Comparison of ENCODE assay signal across 9 mouse cellular contexts in the genomic region with DNA sequence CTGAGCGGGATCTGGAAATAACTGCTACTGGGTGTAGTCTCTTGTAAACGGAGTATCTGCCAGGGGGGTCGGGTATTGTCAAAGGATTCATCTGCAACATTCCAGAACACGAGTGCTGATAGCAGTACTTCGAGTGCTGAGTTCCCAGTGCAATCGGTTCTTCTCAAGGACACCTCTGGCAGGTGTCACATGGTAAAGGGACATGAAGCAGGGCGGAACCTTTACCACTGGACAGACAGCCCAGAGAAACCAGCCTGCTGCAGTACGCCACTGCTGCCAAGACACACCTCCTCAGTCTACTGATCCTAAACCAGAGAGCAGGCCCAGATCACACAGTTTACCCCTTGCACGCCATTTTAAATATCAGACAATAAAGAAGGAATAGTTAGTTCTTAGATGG. TPM values are rescaled to one million over a fixed set of nuclear protein-coding genes. Genes with fewer than 3 reads are reported as not detected.
DNase-seq lines count a peak whose midpoint lies in the region; ATAC-seq and TF ChIP-seq lines count a peak whose summit lies in the region.
"Had no signal": no experiment of that assay in that cellular context is flagged by ENCODE, and none has a peak within 500 bp of the region (broad histone marks: within the 10 kb centered on the region; RNA-seq: fewer than 3 reads in every experiment).

No protein-coding gene starts in this region.

- TF ChIP-seq CTCF in layer of hippocampus, adult 2 months (conservative IDR thresholded peaks at IDR 0.05): no peak

- H3K4me2 ChIP-seq in forebrain, embryonic 13.5 days: peak overlapping the region; percentile 65
- peak overlapping the region; percentile 65 for H3K4me2 ChIP-seq in hindbrain, embryonic 16.5 days (ENCODE audit: low read length)

- ATAC-seq in forebrain, embryonic 13.5 days: peak; percentile 44
- ATAC-seq in hindbrain, embryonic 16.5 days: peak; percentile 51
- ATAC-seq in inflammation-experienced regulatory T-cells, adult 6 months: no peak

- H3K9me3 ChIP-seq in forebrain, embryonic 13.5 days (replicated peaks): no peaks in the 10 kb centered on the region
- no peaks in the 10 kb centered on the region for H3K9me3 ChIP-seq in hindbrain, embryonic 16.5 days (ENCODE audit: control insufficient read depth, low read length)

- WGBS in forebrain, embryonic 13.5 days: 58% methylated on average over 9 of the region's 9 CpGs
- 70% methylated on average over 9 of the region's 9 CpGs for WGBS in hindbrain, embryonic 16.5 days

- DNase-seq in layer of hippocampus, adult 2 months (ENCODE audit: low spot score in 2 of 2): peak in 1 of 2 experiments; percentile 5
- no peak for DNase-seq in layer of hippocampus, postnatal 14 days (ENCODE audit: low spot score in 2 of 2)
- DNase-seq in lung, postnatal 36 days: peak; percentile 59
- DNase-seq in urinary bladder, postnatal 25 days (ENCODE audit: low spot score): no peak
- no peak for DNase-seq in thymus, postnatal 0 days (ENCODE audit: low spot score)

- peak overlapping the region; percentile 46 for H3K4me3 ChIP-seq in layer of hippocampus, adult 2 months
- peak overlapping the region; percentile 39 for H3K4me3 ChIP-seq in forebrain, embryonic 13.5 days
- H3K4me3 ChIP-seq in hindbrain, embryonic 16.5 days (ENCODE audit: low read length): peak overlapping the region; percentile 42

- H3K4me1 ChIP-seq in forebrain, embryonic 13.5 days: peaks cover 23% of the 10 kb centered on the region; the same call in 1 of the 2 replicates
- H3K4me1 ChIP-seq in hindbrain, embryonic 16.5 days (ENCODE audit: control insufficient read depth, insufficient read depth, low read depth, low read length): peaks cover 9% of the 10 kb centered on the region; the same call in 1 of the 2 replicates

- H3K9ac ChIP-seq in forebrain, embryonic 13.5 days: peak overlapping the region; percentile 37
- no peak overlapping the region for H3K9ac ChIP-seq in hindbrain, embryonic 16.5 days (ENCODE audit: low read depth, low read length)

- no peak overlapping the region for H3K27ac ChIP-seq in layer of hippocampus, adult 2 months
- H3K27ac ChIP-seq in forebrain, embryonic 13.5 days: no peak overlapping the region
- no peak overlapping the region for H3K27ac ChIP-seq in hindbrain, embryonic 16.5 days (ENCODE audit: low read depth, low read length)

- H3K36me3 ChIP-seq in forebrain, embryonic 13.5 days (ENCODE audit: poor library complexity, severe bottlenecking): no peaks in the 10 kb centered on the region
- no peaks in the 10 kb centered on the region for H3K36me3 ChIP-seq in hindbrain, embryonic 16.5 days (ENCODE audit: control insufficient read depth, insufficient read depth, low read length)

- peaks cover 36% of the 10 kb centered on the region for H3K27me3 ChIP-seq in forebrain, embryonic 13.5 days
- H3K27me3 ChIP-seq in hindbrain, embryonic 16.5 days (replicated peaks; ENCODE audit: control insufficient read depth, insufficient read depth, low read length): peaks cover 11% of the 10 kb centered on the region

RNA-seq across cellular contexts. Expression of gene Prnd, which starts 4.2 kb away (rescaled TPM):
- total RNA-seq in layer of hippocampus, adult 2 months (2021): not detected
- 1 to 10 TPM; 2.0 to 2.1 TPM for total RNA-seq in layer of hippocampus, postnatal 14 days (2021)
- polyA plus RNA-seq in forebrain, embryonic 13.5 days (2015; fragmentation: Nextera tagmentation; extraction: Ambion mirVana): 7.3 and 7.7 TPM in 2 replicates
- 8.1 and 12.7 TPM in 2 replicates for polyA plus RNA-seq in hindbrain, embryonic 16.5 days (2015; fragmentation: Nextera tagmentation; extraction: Ambion mirVana)
- polyA plus RNA-seq in inflammation-experienced regulatory T-cells, adult 6 months (2017; shearing (Covaris generic)): under 1 TPM in 1 of 3 experiments, not detected in 2; 0.30 TPM
- 3.4 and 4.0 TPM in 2 replicates for polyA plus RNA-seq in thymus, postnatal 0 days (2015; fragmentation: Nextera tagmentation; extraction: Ambion mirVana)

RNA-seq across cellular contexts. Expression of gene Prn, which starts 45.1 kb away (rescaled TPM):
- total RNA-seq in layer of hippocampus, adult 2 months (2021): not detected
- total RNA-seq in layer of hippocampus, postnatal 14 days (2021): not detected
- not detected in 2 replicates for polyA plus RNA-seq in forebrain, embryonic 13.5 days (2015; fragmentation: Nextera tagmentation; extraction: Ambion mirVana)
- polyA plus RNA-seq in hindbrain, embryonic 16.5 days (2015; fragmentation: Nextera tagmentation; extraction: Ambion mirVana): 0.26 TPM in 1 of 2 replicates, not detected in the other
- polyA plus RNA-seq in inflammation-experienced regulatory T-cells, adult 6 months (2017; shearing (Covaris generic)): not detected
- polyA plus RNA-seq in thymus, postnatal 0 days (2015; fragmentation: Nextera tagmentation; extraction: Ambion mirVana): not detected in 2 replicates
- polyA plus RNA-seq: gonadal fat pad, adult 2 months had no signal

RNA-seq across cellular contexts. Expression of gene Prnp, which starts 45.1 kb away (rescaled TPM):
- total RNA-seq in layer of hippocampus, adult 2 months (2021): 100 to 1,000 TPM; 984 to 990 TPM
- total RNA-seq in layer of hippocampus, postnatal 14 days (2021): 100 to 1,000 TPM; 651 to 673 TPM
- 103 and 110 TPM in 2 replicates for polyA plus RNA-seq in forebrain, embryonic 13.5 days (2015; fragmentation: Nextera tagmentation; extraction: Ambion mirVana)
- 153 and 168 TPM in 2 replicates for polyA plus RNA-seq in hindbrain, embryonic 16.5 days (2015; fragmentation: Nextera tagmentation; extraction: Ambion mirVana)
- 10 to 100 TPM in 2 of 3 experiments, 1 to 10 TPM in 1; 5.1 to 16.4 (median 15.9) TPM for polyA plus RNA-seq in inflammation-experienced regulatory T-cells, adult 6 months (2017; shearing (Covaris generic))
- 43.3 and 46.2 TPM in 2 replicates for polyA plus RNA-seq in thymus, postnatal 0 days (2015; fragmentation: Nextera tagmentation; extraction: Ambion mirVana)
